Mouse (Mus musculus) CH12.LX (cell line): ENCODE results near the gene Rad21l.

Experiments used
- CHD2 ChIP-seq: IDR thresholded peaks from 2 replicates; pipeline ENCODE4 v1.6.1; 2011; ENCODE audit warnings: low read length, improper control_type of control experiment
- CTCF ChIP-seq, 2 experiments: IDR thresholded peaks in 1 of 2; conservative IDR thresholded peaks in 1 of 2; 2 replicates each; pipeline ENCODE4 v1.5.1; 2011 to 2012; ENCODE audit warnings: low read depth in 2 of 2, low read length in 2 of 2, improper control_type of control experiment in 1 of 2, inconsistent platforms in 1 of 2, mild to moderate bottlenecking in 1 of 2, moderate library complexity in 1 of 2
- JUND ChIP-seq: conservative IDR thresholded peaks from 2 replicates; pipeline ENCODE4 v1.6.1; 2011; ENCODE audit warnings: low read depth, low read length, improper control_type of control experiment
- MEF2A ChIP-seq: IDR thresholded peaks from 2 replicates; pipeline ENCODE4 v1.6.1; 2014; ENCODE audit warnings: low read depth, mild to moderate bottlenecking, inconsistent platforms, low read length, improper control_type of control experiment, borderline replicate concordance
- NRF1 ChIP-seq: IDR thresholded peaks from 2 replicates; pipeline ENCODE4 v1.6.1; 2014; ENCODE audit warnings: low read depth, mild to moderate bottlenecking, inconsistent platforms, low read length, improper control_type of control experiment, moderate library complexity
- POLR2A ChIP-seq: IDR thresholded peaks from 2 replicates; pipeline ENCODE4 v1.6.1; 2011; ENCODE audit warnings: low read depth, mild to moderate bottlenecking, improper control_type of control experiment, low read length
- TBP ChIP-seq: conservative IDR thresholded peaks from 2 replicates; pipeline ENCODE4 v1.6.1; 2011; ENCODE audit warnings: low read depth, low read length, improper control_type of control experiment
- ZC3H11A ChIP-seq: IDR thresholded peaks from 2 replicates; pipeline ENCODE4 v1.6.1; 2012; ENCODE audit warnings: low read depth, mild to moderate bottlenecking, inconsistent platforms, low read length, improper control_type of control experiment
- ZMIZ1 ChIP-seq: IDR thresholded peaks from 2 replicates; pipeline ENCODE4 v1.6.1; 2012; ENCODE audit warnings: low read depth, mild to moderate bottlenecking, inconsistent platforms, low read length, improper control_type of control experiment

GRCm38 (mm10) chr2:151629310-151629709, 39.0 kb downstream of the Rad21l start:
- TF ChIP-seq ZC3H11A: no peak
- no peak for TF ChIP-seq CTCF (conservative IDR thresholded peaks at IDR 0.05 in 1 of 2, IDR thresholded peaks at IDR 0.05 in 1 of 2; ENCODE audit: low read depth in 2 of 2, low read length in 2 of 2)
- no peak for TF ChIP-seq POLR2A
- no peak for TF ChIP-seq CHD2
- TF ChIP-seq ZMIZ1: no peak
- TF ChIP-seq JUND: no peak
- no peak for TF ChIP-seq TBP
- no peak for TF ChIP-seq MEF2A
- TF ChIP-seq NRF1: no peak
